Mouse (Mus musculus) urinary bladder, adult 18-20 months (tissue): Measurements from ENCODE around the gene Dgkq.

Experiments
- DNase-seq, 2 experiments: peaks; one replicate each; pipeline ENCODE4 v3.0.0; 2022; ENCODE audit warnings: low spot score in 2 of 2, mixed read lengths in 2 of 2

The Dgkq gene

GRCm38 (mm10) chr5:108689091-108689490, 19.6 kb upstream of the Dgkq start:
- no peak for DNase-seq

- DNase-seq = no peak
These were observed 11.4 kb upstream of the Dgkq start for GRCm38 (mm10) chr5:108680871-108681270.

GRCm38 (mm10) chr5:108679909-108680308, 10.4 kb upstream of the Dgkq start:
- DNase-seq = no peak

- DNase-seq = no peak
These were observed 8.9 kb upstream of the Dgkq start for GRCm38 (mm10) chr5:108678296-108678854.

GRCm38 (mm10) chr5:108677605-108678295, 8.3 kb upstream of the Dgkq start:
- DNase-seq = no peak

GRCm38 (mm10) chr5:108676772-108677498, 7.5 kb upstream of the Dgkq start:
- no peak for DNase-seq

- no peak for DNase-seq
These were observed 5.9 kb upstream of the Dgkq start, which contains the start of gene Slc26a1 for GRCm38 (mm10) chr5:108675251-108675816. Gene Slc26a1, minus strand, starts transcription at chr5:108675569.

- DNase-seq = no peak
These were observed 5.2 kb upstream of the Dgkq start for GRCm38 (mm10) chr5:108674624-108675023.

GRCm38 (mm10) chr5:108671757-108672156, 2.3 kb upstream of the Dgkq start:
- no peak for DNase-seq

GRCm38 (mm10) chr5:108670785-108671184, 1.3 kb upstream of the Dgkq start:
- DNase-seq = no peak

GRCm38 (mm10) chr5:108669986-108670385, 514 bp upstream of the Dgkq start:
- DNase-seq = no peak

GRCm38 (mm10) chr5:108668387-108668932, 1.0 kb downstream of the Dgkq start:
- DNase-seq = no peak

- DNase-seq = no peak
These were observed 2.1 kb downstream of the Dgkq start for GRCm38 (mm10) chr5:108667370-108667769.

GRCm38 (mm10) chr5:108665066-108665465, 4.4 kb downstream of the Dgkq start:
- no peak for DNase-seq

- DNase-seq = no peak
These were observed 6.7 kb downstream of the Dgkq start for GRCm38 (mm10) chr5:108662772-108663171.

GRCm38 (mm10) chr5:108660632-108661268, 8.7 kb downstream of the Dgkq start:
- DNase-seq = peak; percentile 89 to 95

- DNase-seq = no peak
These were observed 9.5 kb downstream of the Dgkq start, which contains the start of gene Idua for GRCm38 (mm10) chr5:108659698-108660631. Gene Idua, plus strand, starts transcription at chr5:108660331.

- no peak for DNase-seq
These were observed 10.9 kb downstream of the Dgkq start for GRCm38 (mm10) chr5:108658611-108659010.

GRCm38 (mm10) chr5:108657406-108657805, 12.1 kb downstream of the Dgkq start:
- DNase-seq = no peak

- DNase-seq = no peak
These were observed 13.4 kb downstream of the Dgkq start for GRCm38 (mm10) chr5:108655891-108656650.
